Mouse (Mus musculus) liver, embryonic 15.5 days (tissue): ENCODE results near the gene Actl6b. TPM values are rescaled to one million over a fixed set of nuclear protein-coding genes. Genes with fewer than 3 reads are reported as not detected.

Experiments used
- microRNA-seq: library from miRNA; unstranded; fragments of <30 nt; microRNA quantifications from one replicate; pipeline ENCODE4, GENCODE M21; 2016
- polyA plus RNA-seq: library from polyadenylated mRNA; unstranded; fragments of >200 nt; fragmentation: Nextera tagmentation; extraction: Ambion mirVana; gene quantifications from 2 replicates; pipeline ENCODE4 v1.2.1, GENCODE M21; 2015

The Actl6b gene
- polyA plus RNA-seq, 1 experiment from 2014 or later: 0.07 TPM

Small RNA genes lying within 50 kb of the gene (microRNA-seq; reads per million reads assigned to microRNA genes)
- gene Mir6418: 0.76 reads per million

Other genes starting within 250 kb of the Actl6b start
- gene Srrt, start 245.8 kb upstream of the Actl6b start, polyA plus RNA-seq: 68.0 and 76.9 TPM in 2 replicates
- gene Trip6, start 239.1 kb upstream of the Actl6b start, polyA plus RNA-seq: 8.2 and 11.2 TPM in 2 replicates
- 3.2 and 3.8 TPM in 2 replicates for gene Slc12a9, start 219.9 kb upstream of the Actl6b start, polyA plus RNA-seq
- 7.6 and 8.6 TPM in 2 replicates for gene Ephb4, start 203.4 kb upstream of the Actl6b start, polyA plus RNA-seq
- gene Zan, start 76.5 kb upstream of the Actl6b start, polyA plus RNA-seq: 0.07 and 0.25 TPM in 2 replicates
- 29.4 and 33.4 TPM in 2 replicates for gene Pop7, start 51.0 kb upstream of the Actl6b start, polyA plus RNA-seq
- 3.2 and 3.8 TPM in 2 replicates for gene Gigyf1, start 35.0 kb upstream of the Actl6b start, polyA plus RNA-seq
- gene Epo, start 20.3 kb upstream of the Actl6b start, polyA plus RNA-seq: 0.68 and 1.0 TPM in 2 replicates
- gene Gnb2, start 20.0 kb upstream of the Actl6b start, polyA plus RNA-seq: 150 and 161 TPM in 2 replicates
- gene Tfr2, start 16.3 kb downstream of the Actl6b start, polyA plus RNA-seq: 55.1 and 65.5 TPM in 2 replicates
- 29.7 and 31.7 TPM in 2 replicates for gene Mospd3, start 47.5 kb downstream of the Actl6b start, polyA plus RNA-seq
- gene Pcolce, start 60.3 kb downstream of the Actl6b start, polyA plus RNA-seq: 16.6 and 17.4 TPM in 2 replicates
- gene Fbxo24, start 75.5 kb downstream of the Actl6b start, polyA plus RNA-seq: not detected in 2 replicates
- 25.7 and 26.4 TPM in 2 replicates for gene Lrch4, start 75.6 kb downstream of the Actl6b start, polyA plus RNA-seq
- 6.0 and 7.8 TPM in 2 replicates for gene Gm20605, start 75.7 kb downstream of the Actl6b start, polyA plus RNA-seq
- gene Sap25, start 87.8 kb downstream of the Actl6b start, polyA plus RNA-seq: 3.6 and 4.6 TPM in 2 replicates
- 0.07 TPM in 1 of 2 replicates, not detected in the other for gene Irs3, start 92.2 kb downstream of the Actl6b start, polyA plus RNA-seq
- gene Agfg2, start 131.2 kb downstream of the Actl6b start, polyA plus RNA-seq: 35.3 and 35.6 TPM in 2 replicates
- 0.21 and 0.39 TPM in 2 replicates for gene Nyap1, start 188.1 kb downstream of the Actl6b start, polyA plus RNA-seq
- 68.8 and 75.1 TPM in 2 replicates for gene Tsc22d4, start 192.2 kb downstream of the Actl6b start, polyA plus RNA-seq
- gene Ppp1r35, start 225.3 kb downstream of the Actl6b start, polyA plus RNA-seq: 21.0 and 21.3 TPM in 2 replicates
- gene Mepce, start 234.1 kb downstream of the Actl6b start, polyA plus RNA-seq: 4.0 and 5.0 TPM in 2 replicates
- 3.2 and 3.3 TPM in 2 replicates for gene Zcwpw1, start 234.3 kb downstream of the Actl6b start, polyA plus RNA-seq